Comparison of ENCODE assay signal across 9 mouse cellular contexts in the genomic region with DNA sequence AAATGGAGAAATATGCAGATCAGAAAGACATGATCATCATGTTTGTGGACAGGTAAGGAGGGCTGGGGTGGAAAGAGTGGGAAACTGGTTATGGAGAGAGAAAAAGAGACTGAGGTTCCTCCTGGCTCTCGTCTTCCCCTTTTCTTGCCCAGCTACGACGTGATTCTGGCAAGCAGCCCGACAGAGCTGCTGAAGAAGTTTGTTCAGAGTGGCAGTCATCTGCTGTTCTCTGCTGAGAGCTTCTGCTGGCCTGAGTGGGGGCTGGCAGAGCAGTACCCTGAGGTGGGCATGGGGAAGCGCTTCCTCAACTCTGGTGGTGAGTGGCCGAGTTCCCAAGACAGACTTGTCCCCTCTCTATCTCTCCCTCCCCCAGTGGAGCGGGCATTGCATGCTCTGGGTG. TPM values are rescaled to one million over a fixed set of nuclear protein-coding genes. Genes with fewer than 3 reads are reported as not detected.
DNase-seq lines count a peak whose midpoint lies in the region; ATAC-seq and TF ChIP-seq lines count a peak whose summit lies in the region.
"Had no signal": no experiment of that assay in that cellular context is flagged by ENCODE, and none has a peak within 500 bp of the region (broad histone marks: within the 10 kb centered on the region; RNA-seq: fewer than 3 reads in every experiment).

No protein-coding gene starts in this region.

- peaks cover 34% of the 10 kb centered on the region for H3K79me2 ChIP-seq in C2C12 (ENCODE audit: control insufficient read depth, insufficient read depth)

- no peaks in the 10 kb centered on the region for H3K9me3 ChIP-seq in erythroblast, embryonic 14.5 days (ENCODE audit: control insufficient read depth, low read length)
- no peaks in the 10 kb centered on the region for H3K9me3 ChIP-seq in lung, embryonic 15.5 days
- H3K9me3 ChIP-seq in stomach, embryonic 15.5 days = no peaks in the 10 kb centered on the region

- no peak for TF ChIP-seq POLR2A in embryonic fibroblast, embryonic 13.5 days (IDR thresholded peaks at IDR 0.05; ENCODE audit: low read depth, low read length)

- 37% methylated on average over 7 of the region's 7 CpGs for WGBS in lung, embryonic 15.5 days
- WGBS in stomach, embryonic 15.5 days = 45% methylated on average over 7 of the region's 7 CpGs

- peak overlapping the region; percentile 72 for H3K4me3 ChIP-seq in erythroblast, embryonic 14.5 days (replicated peaks)
- H3K4me3 ChIP-seq in C2C12 (ENCODE audit: insufficient read depth, poor library complexity, severe bottlenecking) = peak overlapping the region; percentile 87
- H3K4me3 ChIP-seq in embryonic fibroblast, embryonic 13.5 days (ENCODE audit: insufficient read depth, low read length) = peak overlapping the region; percentile 81
- H3K4me3 ChIP-seq in lung, embryonic 15.5 days = peak overlapping the region; percentile 77
- H3K4me3 ChIP-seq in stomach, embryonic 15.5 days (replicated peaks) = peak overlapping the region; percentile 78

- DNase-seq in induced T-regulatory cell, adult 2 months (ENCODE audit: low read depth) = peak; percentile 13
- no peak for DNase-seq in embryo, embryonic 10.5 days (ENCODE audit: low spot score)

- H3K27me3 ChIP-seq in erythroblast, embryonic 14.5 days (ENCODE audit: control insufficient read depth) = no peaks in the 10 kb centered on the region
- H3K27me3 ChIP-seq in C2C12 (ENCODE audit: control insufficient read depth, insufficient read depth, insufficient read length) = no peaks in the 10 kb centered on the region
- H3K27me3 ChIP-seq in lung, embryonic 15.5 days = no peaks in the 10 kb centered on the region
- H3K27me3 ChIP-seq in stomach, embryonic 15.5 days (replicated peaks) = no peaks in the 10 kb centered on the region
- H3K27me3 ChIP-seq: Patski had no signal

- no peak for ATAC-seq in erythroblast, adult 5-6 weeks (replicated peaks; ENCODE audit: low FRiP score, poor library complexity, severe bottlenecking)
- ATAC-seq in lung, embryonic 15.5 days (ENCODE audit: borderline replicate concordance, extremely low read depth, low FRiP score, low TSS enrichment) = no peak
- no peak for ATAC-seq in stomach, embryonic 15.5 days (ENCODE audit: insufficient read depth, low FRiP score, low read depth)

- peaks cover 61% of the 10 kb centered on the region for H3K36me3 ChIP-seq in erythroblast, embryonic 14.5 days (ENCODE audit: control insufficient read depth)
- peaks cover 45% of the 10 kb centered on the region for H3K36me3 ChIP-seq in C2C12 (ENCODE audit: control insufficient read depth, insufficient read depth)
- peaks cover 44% of the 10 kb centered on the region for H3K36me3 ChIP-seq in lung, embryonic 15.5 days
- peaks cover 34% of the 10 kb centered on the region for H3K36me3 ChIP-seq in stomach, embryonic 15.5 days

- H3K9ac ChIP-seq in lung, embryonic 15.5 days = peak overlapping the region; percentile 87; the same call in 1 of the 2 replicates
- no peak overlapping the region for H3K9ac ChIP-seq in stomach, embryonic 15.5 days

- peaks cover 6% of the 10 kb centered on the region for H3K79me3 ChIP-seq in C2C12 (ENCODE audit: low read depth)

- peaks cover 41% of the 10 kb centered on the region for H3K4me1 ChIP-seq in erythroblast, embryonic 14.5 days (ENCODE audit: control insufficient read depth)
- H3K4me1 ChIP-seq in embryonic fibroblast, embryonic 13.5 days (ENCODE audit: control insufficient read depth, insufficient read depth, low read length) = no peaks in the 10 kb centered on the region
- peaks cover 15% of the 10 kb centered on the region for H3K4me1 ChIP-seq in lung, embryonic 15.5 days
- H3K4me1 ChIP-seq in stomach, embryonic 15.5 days = 0 out of 2 replicates have a peak, but pooled peaks cover 11% of the 10 kb centered on the region

- H3K4me2 ChIP-seq in lung, embryonic 15.5 days = peak overlapping the region; percentile 87
- peak overlapping the region; percentile 88 for H3K4me2 ChIP-seq in stomach, embryonic 15.5 days

- no peak for TF ChIP-seq CTCF in C2C12 (IDR thresholded peaks at IDR 0.05; ENCODE audit: control insufficient read depth, insufficient read depth, insufficient read length)
- no peak for TF ChIP-seq CTCF in embryonic fibroblast, embryonic 13.5 days (IDR thresholded peaks at IDR 0.05; ENCODE audit: borderline replicate concordance, insufficient read depth, low read length)

- H3ac ChIP-seq in C2C12 (ENCODE audit: control insufficient read depth, insufficient read length, low read depth) = peak overlapping the region; percentile 89

- no peak overlapping the region for H3K27ac ChIP-seq in embryonic fibroblast, embryonic 13.5 days (ENCODE audit: insufficient read depth, low read length)
- H3K27ac ChIP-seq in lung, embryonic 15.5 days = peak overlapping the region; percentile 94; the same call in 1 of the 2 replicates
- no peak overlapping the region for H3K27ac ChIP-seq in stomach, embryonic 15.5 days

TF ChIP-seq in C2C12, 6 proteins besides CTCF, POLR2A, EP300 and RAD21:
- no peak for TF ChIP-seq MYOD1 (IDR thresholded peaks at IDR 0.05; ENCODE audit: control insufficient read depth, insufficient read length, low read depth)

RNA-seq across cellular contexts. Expression of a gene that starts 0.6 kb away (rescaled TPM):
- polyA plus RNA-seq in erythroblast, embryonic 14.5 days (2012) = 55.9 and 77.3 TPM in 2 replicates
- 24.4 and 32.2 TPM in 2 replicates for total RNA-seq in erythroblast, adult 5-6 weeks (2015; ENCODE audit: low replicate concordance)
- total RNA-seq in erythroblast, adult 5-6 weeks (2017; ENCODE audit: low replicate concordance) = 15.8 and 17.7 TPM in 2 replicates
- 101 TPM for polyA plus RNA-seq in C2C12 (2012; fragmentation: generic; extraction: Trizol)
- polyA plus RNA-seq in embryonic fibroblast, embryonic 13.5 days (2011; ENCODE audit: insufficient read length, low read depth, missing spikeins) = 38.5 and 43.5 TPM in 2 replicates
- polyA plus RNA-seq in lung, embryonic 15.5 days (2015; fragmentation: Nextera tagmentation; extraction: Ambion mirVana) = 101 and 102 TPM in 2 replicates
- polyA plus RNA-seq in stomach, embryonic 15.5 days (2015; fragmentation: Nextera tagmentation; extraction: Ambion mirVana) = 90.6 and 94.3 TPM in 2 replicates

RNA-seq across cellular contexts. Expression of a gene that starts 1.6 kb away (rescaled TPM):
- polyA plus RNA-seq in erythroblast, embryonic 14.5 days (2012) = 1.8 and 3.6 TPM in 2 replicates
- total RNA-seq in erythroblast, adult 5-6 weeks (2015; ENCODE audit: low replicate concordance) = 19.2 and 23.0 TPM in 2 replicates
- 20.6 and 36.1 TPM in 2 replicates for total RNA-seq in erythroblast, adult 5-6 weeks (2017; ENCODE audit: low replicate concordance)
- polyA plus RNA-seq in C2C12 (2012; fragmentation: generic; extraction: Trizol) = 140 TPM
- polyA plus RNA-seq in embryonic fibroblast, embryonic 13.5 days (2011; ENCODE audit: insufficient read length, low read depth, missing spikeins) = 120 and 152 TPM in 2 replicates
- polyA plus RNA-seq in lung, embryonic 15.5 days (2015; fragmentation: Nextera tagmentation; extraction: Ambion mirVana) = 55.9 and 58.9 TPM in 2 replicates
- polyA plus RNA-seq in stomach, embryonic 15.5 days (2015; fragmentation: Nextera tagmentation; extraction: Ambion mirVana) = 44.8 and 46.8 TPM in 2 replicates

RNA-seq across cellular contexts. Expression of a gene that starts 22.0 kb away (rescaled TPM):
- polyA plus RNA-seq in erythroblast, embryonic 14.5 days (2012) = 0.03 and 0.04 TPM in 2 replicates
- total RNA-seq in erythroblast, adult 5-6 weeks (2015; ENCODE audit: low replicate concordance) = 5.8 and 14.0 TPM in 2 replicates
- total RNA-seq in erythroblast, adult 5-6 weeks (2017; ENCODE audit: low replicate concordance) = 11.0 and 19.1 TPM in 2 replicates
- 5.1 TPM for polyA plus RNA-seq in C2C12 (2012; fragmentation: generic; extraction: Trizol)
- polyA plus RNA-seq in embryonic fibroblast, embryonic 13.5 days (2011; ENCODE audit: insufficient read length, low read depth, missing spikeins) = 0.35 TPM in 1 of 2 replicates, not detected in the other
- 4.7 and 5.1 TPM in 2 replicates for polyA plus RNA-seq in lung, embryonic 15.5 days (2015; fragmentation: Nextera tagmentation; extraction: Ambion mirVana)
- polyA plus RNA-seq in stomach, embryonic 15.5 days (2015; fragmentation: Nextera tagmentation; extraction: Ambion mirVana) = 8.9 and 10.8 TPM in 2 replicates

RNA-seq across cellular contexts. Expression of a gene that starts 35.3 kb away (rescaled TPM):
- polyA plus RNA-seq in erythroblast, embryonic 14.5 days (2012) = 325 and 364 TPM in 2 replicates
- 160 and 175 TPM in 2 replicates for total RNA-seq in erythroblast, adult 5-6 weeks (2015; ENCODE audit: low replicate concordance)
- 65.3 and 70.5 TPM in 2 replicates for total RNA-seq in erythroblast, adult 5-6 weeks (2017; ENCODE audit: low replicate concordance)
- 311 TPM for polyA plus RNA-seq in C2C12 (2012; fragmentation: generic; extraction: Trizol)
- polyA plus RNA-seq in embryonic fibroblast, embryonic 13.5 days (2011; ENCODE audit: insufficient read length, low read depth, missing spikeins) = 107 and 111 TPM in 2 replicates
- 291 and 292 TPM in 2 replicates for polyA plus RNA-seq in lung, embryonic 15.5 days (2015; fragmentation: Nextera tagmentation; extraction: Ambion mirVana)
- polyA plus RNA-seq in stomach, embryonic 15.5 days (2015; fragmentation: Nextera tagmentation; extraction: Ambion mirVana) = 246 and 259 TPM in 2 replicates

RNA-seq across cellular contexts. Expression of a gene that starts 37.8 kb away (rescaled TPM):
- polyA plus RNA-seq in erythroblast, embryonic 14.5 days (2012) = 0.10 and 0.17 TPM in 2 replicates
- total RNA-seq in erythroblast, adult 5-6 weeks (2015; ENCODE audit: low replicate concordance) = not detected in 2 replicates
- total RNA-seq in erythroblast, adult 5-6 weeks (2017; ENCODE audit: low replicate concordance) = not detected in 2 replicates
- polyA plus RNA-seq in C2C12 (2012; fragmentation: generic; extraction: Trizol) = 0.28 TPM
- 2.1 and 3.8 TPM in 2 replicates for polyA plus RNA-seq in embryonic fibroblast, embryonic 13.5 days (2011; ENCODE audit: insufficient read length, low read depth, missing spikeins)
- 0.11 and 0.19 TPM in 2 replicates for polyA plus RNA-seq in lung, embryonic 15.5 days (2015; fragmentation: Nextera tagmentation; extraction: Ambion mirVana)
- 0.83 and 1.1 TPM in 2 replicates for polyA plus RNA-seq in stomach, embryonic 15.5 days (2015; fragmentation: Nextera tagmentation; extraction: Ambion mirVana)
